Mouse (Mus musculus) layer of hippocampus, postnatal 10 days (tissue): ENCODE measurements around the gene Ralgapa2. TPM values are rescaled to one million over a fixed set of nuclear protein-coding genes. Genes with fewer than 3 reads are reported as not detected.
A peak's percentile ranks its signal among the peaks of the same experiment; 100 is the strongest.

Experiments
- DNase-seq, 2 experiments: peaks; one replicate each; pipeline ENCODE4 v3.0.0; 2021; ENCODE audit warnings: low spot score in 2 of 2
- total RNA-seq, 2 experiments: library from RNA; stranded (reverse); gene quantifications; 2 replicates each; pipeline ENCODE4 v1.2.3; 2021

Gene Ralgapa2
- total RNA-seq, 2 experiments from 2014 or later = 20.1 to 30.4 TPM

GRCm38 (mm10) chr2:146361969-146362368, 150.2 kb downstream of the Ralgapa2 start:
- no peak for DNase-seq

- no peak for DNase-seq
Observed at GRCm38 (mm10) chr2:146361076-146361475, 151.1 kb downstream of the Ralgapa2 start.

- DNase-seq = no peak
Observed at GRCm38 (mm10) chr2:146359676-146360075, 152.5 kb downstream of the Ralgapa2 start.

- DNase-seq = no peak
Observed at GRCm38 (mm10) chr2:146356524-146356923, 155.6 kb downstream of the Ralgapa2 start.

- DNase-seq = no peak
Observed at GRCm38 (mm10) chr2:146350230-146350629, 161.9 kb downstream of the Ralgapa2 start.

- peak; percentile 43 to 54 for DNase-seq
Observed at GRCm38 (mm10) chr2:146347942-146348341, 164.2 kb downstream of the Ralgapa2 start.

GRCm38 (mm10) chr2:146340090-146340489, 172.1 kb downstream of the Ralgapa2 start:
- no peak for DNase-seq

- DNase-seq = no peak
Observed at GRCm38 (mm10) chr2:146337540-146337939, 174.6 kb downstream of the Ralgapa2 start.

GRCm38 (mm10) chr2:146331894-146332476, 180.2 kb downstream of the Ralgapa2 start:
- no peak for DNase-seq

GRCm38 (mm10) chr2:146330772-146331281, 181.3 kb downstream of the Ralgapa2 start:
- DNase-seq = peak; percentile 63 to 70

GRCm38 (mm10) chr2:146330101-146330500, 182.0 kb downstream of the Ralgapa2 start:
- peak in 1 of 2 experiments; percentile 1 for DNase-seq

- DNase-seq = no peak
Observed at GRCm38 (mm10) chr2:146326654-146327053, 185.5 kb downstream of the Ralgapa2 start.

GRCm38 (mm10) chr2:146324907-146325715, 187.0 kb downstream of the Ralgapa2 start:
- DNase-seq = peak in 1 of 2 experiments; percentile 30

GRCm38 (mm10) chr2:146324140-146324906, 187.8 kb downstream of the Ralgapa2 start:
- no peak for DNase-seq

- no peak for DNase-seq
Observed at GRCm38 (mm10) chr2:146323528-146323927, 188.6 kb downstream of the Ralgapa2 start.

- no peak for DNase-seq
Observed at GRCm38 (mm10) chr2:146322770-146323169, 189.4 kb downstream of the Ralgapa2 start.

GRCm38 (mm10) chr2:146322019-146322418, 190.1 kb downstream of the Ralgapa2 start:
- no peak for DNase-seq

GRCm38 (mm10) chr2:146320666-146321065, 191.5 kb downstream of the Ralgapa2 start:
- no peak for DNase-seq

- DNase-seq = no peak
Observed at GRCm38 (mm10) chr2:146314751-146315150, 197.4 kb downstream of the Ralgapa2 start.

- no peak for DNase-seq
Observed at GRCm38 (mm10) chr2:146313811-146314210, 198.3 kb downstream of the Ralgapa2 start.

- no peak for DNase-seq
Observed at GRCm38 (mm10) chr2:146310760-146311159, 201.4 kb downstream of the Ralgapa2 start.

- DNase-seq = peak in 1 of 2 experiments; percentile 44
Observed at GRCm38 (mm10) chr2:146310291-146310690, 201.9 kb downstream of the Ralgapa2 start.
